18 mouse cellular contexts compared by ENCODE assay signal in the genomic region with DNA sequence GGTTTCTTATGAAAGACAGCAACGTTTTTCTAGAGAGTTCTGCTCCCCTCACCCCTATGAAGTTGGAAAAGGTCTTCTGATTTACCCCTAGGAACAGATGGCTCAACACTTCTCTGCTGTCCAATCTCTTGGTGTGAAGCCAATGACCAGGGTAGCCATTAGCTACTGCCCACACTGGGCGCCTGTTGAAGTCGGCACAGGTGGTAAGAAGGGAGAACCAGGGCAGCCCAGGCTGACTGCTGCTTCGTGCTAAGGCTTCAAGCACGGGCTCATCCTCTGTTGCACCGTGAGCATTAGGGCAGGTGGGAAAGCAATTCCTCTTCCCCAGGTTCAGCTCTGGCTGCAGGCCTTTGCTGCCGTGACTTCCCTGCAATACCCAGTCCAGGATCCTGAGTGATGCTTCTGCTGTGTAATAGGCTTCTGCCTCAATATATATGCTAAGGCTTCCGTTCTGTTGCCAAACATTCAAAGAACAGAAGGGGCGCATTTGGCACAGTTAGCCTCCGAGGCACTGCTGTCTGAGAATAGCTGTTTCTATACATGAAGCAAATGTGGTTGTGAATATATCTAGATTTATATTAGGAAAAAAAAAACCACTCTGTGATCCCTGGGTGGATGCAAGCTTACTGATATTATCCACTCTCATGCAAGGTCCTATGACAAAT.
DNase-seq lines count a peak whose midpoint lies in the region; ATAC-seq and TF ChIP-seq lines count a peak whose summit lies in the region.
"Had no signal": no experiment of that assay in that cellular context is flagged by ENCODE, and none has a peak within 500 bp of the region (broad histone marks: within the 10 kb centered on the region; RNA-seq: fewer than 3 reads in every experiment).

No protein-coding gene starts in this region.

- H3K27ac ChIP-seq in kidney, adult 2 months (ENCODE audit: insufficient read depth, low read depth, low read length) = no peak overlapping the region
- H3K27ac ChIP-seq: embryonic facial prominence, embryonic 15.5 days; forebrain, embryonic 15.5 days; midbrain, embryonic 15.5 days had no signal

- no peak overlapping the region for H3K4me3 ChIP-seq in kidney, adult 2 months (ENCODE audit: insufficient read depth, low read depth, low read length)
- H3K4me3 ChIP-seq: embryonic facial prominence, embryonic 15.5 days; forebrain, embryonic 15.5 days; midbrain, embryonic 15.5 days had no signal

- no peaks in the 10 kb centered on the region for H3K4me1 ChIP-seq in kidney, adult 2 months (ENCODE audit: control insufficient read depth, insufficient read depth, low read length)
- H3K4me1 ChIP-seq: embryonic facial prominence, embryonic 15.5 days; midbrain, embryonic 15.5 days had no signal

- TF ChIP-seq POLR2A in kidney, adult 2 months (IDR thresholded peaks at IDR 0.05; ENCODE audit: low read depth, low read length) = no peak

- peak; percentile 6 for DNase-seq in kidney, adult 2 months
- no peak for DNase-seq in kidney, postnatal 10 days
- peak; percentile 65 for DNase-seq in brain, adult 2 months (ENCODE audit: low read depth, low spot score)
- DNase-seq in cerebellum, adult 18-20 months = peak; percentile 50 to 55
- DNase-seq in frontal cortex, postnatal 36 days (ENCODE audit: low spot score in 2 of 2) = peak; percentile 15 to 59
- DNase-seq: B cell, adult 2 months; gastrocnemius, postnatal 36 days; heart, postnatal 36 days; lung, adult 2 months; spleen, adult 18-20 months; thymus, postnatal 4 days had no signal

- no peak for TF ChIP-seq CTCF in kidney, adult 2 months (conservative IDR thresholded peaks at IDR 0.05; ENCODE audit: insufficient read depth, insufficient read length, low read depth, low read length)

- WGBS in kidney, adult 2 months = 80% methylated on average over 10 of the region's 10 CpGs

- ATAC-seq in erythroblast, adult 5-6 weeks (replicated peaks; ENCODE audit: low FRiP score, poor library complexity, severe bottlenecking) = no peak
- ATAC-seq in monocyte, adult 5-6 weeks (replicated peaks; ENCODE audit: insufficient number of reproducible peaks, low FRiP score, low TSS enrichment, poor library complexity, severe bottlenecking) = no peak
- ATAC-seq: forebrain, embryonic 15.5 days; hindbrain, embryonic 16.5 days; midbrain, embryonic 15.5 days; Patski had no signal

- H3K27me3 ChIP-seq in kidney, adult 2 months (replicated peaks; ENCODE audit: control insufficient read depth, insufficient read depth, low read length) = no peaks in the 10 kb centered on the region; the same call in 1 of the 2 replicates
- H3K27me3 ChIP-seq: midbrain, embryonic 15.5 days had no signal

- H3K36me3 ChIP-seq in kidney, adult 2 months (ENCODE audit: control insufficient read depth, insufficient read depth, low read length) = no peaks in the 10 kb centered on the region
- H3K36me3 ChIP-seq: embryonic facial prominence, embryonic 15.5 days; forebrain, embryonic 15.5 days; midbrain, embryonic 15.5 days had no signal
